9 mouse cellular contexts compared by ENCODE assay signal in genomic region chr17:31728968-31729501, GRCm38 (mm10). TPM values are rescaled to one million over a fixed set of nuclear protein-coding genes. Genes with fewer than 3 reads are reported as not detected.
DNase-seq lines count a peak whose midpoint lies in the region; ATAC-seq and TF ChIP-seq lines count a peak whose summit lies in the region.
"Had no signal": no experiment of that assay in that cellular context is flagged by ENCODE, and none has a peak within 500 bp of the region (broad histone marks: within the 10 kb centered on the region; RNA-seq: fewer than 3 reads in every experiment).

No protein-coding gene starts in this region.

- H3K36me3 ChIP-seq in ES-Bruce4 (ENCODE audit: control insufficient read depth, insufficient read depth, low read length, poor library complexity, severe bottlenecking) = no peaks in the 10 kb centered on the region
- H3K36me3 ChIP-seq in embryonic facial prominence, embryonic 14.5 days (ENCODE audit: control insufficient read depth, insufficient read depth, low read length) = no peaks in the 10 kb centered on the region
- no peaks in the 10 kb centered on the region for H3K36me3 ChIP-seq in hindbrain, embryonic 15.5 days
- H3K36me3 ChIP-seq in liver, embryonic 14.5 days (replicated peaks; ENCODE audit: control insufficient read depth, insufficient read depth, low read depth) = no peaks in the 10 kb centered on the region
- H3K36me3 ChIP-seq in stomach, embryonic 15.5 days = no peaks in the 10 kb centered on the region

- no peak overlapping the region for H3K4me3 ChIP-seq in gastrocnemius, adult 2 months
- no peak overlapping the region for H3K4me3 ChIP-seq in ES-Bruce4 (ENCODE audit: low read depth, low read length)
- no peak overlapping the region for H3K4me3 ChIP-seq in embryonic facial prominence, embryonic 14.5 days (ENCODE audit: low read depth, low read length)
- no peak overlapping the region for H3K4me3 ChIP-seq in hindbrain, embryonic 15.5 days
- H3K4me3 ChIP-seq in liver, embryonic 14.5 days (ENCODE audit: insufficient read depth in 1 of 2, low read depth in 2 of 2, low read length in 2 of 2) = no peak overlapping the region
- no peak overlapping the region for H3K4me3 ChIP-seq in stomach, embryonic 15.5 days (replicated peaks)
- H3K4me3 ChIP-seq: erythroblast, embryonic 14.5 days had no signal

- peaks cover 17% of the 10 kb centered on the region for H3K4me1 ChIP-seq in ES-Bruce4 (ENCODE audit: control insufficient read depth, insufficient read depth, low read length)
- H3K4me1 ChIP-seq in embryonic facial prominence, embryonic 14.5 days (ENCODE audit: control insufficient read depth, insufficient read depth, low read length) = peaks cover 7% of the 10 kb centered on the region
- H3K4me1 ChIP-seq in hindbrain, embryonic 15.5 days (replicated peaks) = peaks cover 12% of the 10 kb centered on the region; the same call in 1 of the 2 replicates
- no peaks in the 10 kb centered on the region for H3K4me1 ChIP-seq in liver, embryonic 14.5 days (replicated peaks; ENCODE audit: control insufficient read depth in 2 of 2, insufficient read depth in 2 of 2, low read length in 1 of 2)
- peaks cover 7% of the 10 kb centered on the region for H3K4me1 ChIP-seq in stomach, embryonic 15.5 days

- no peak for TF ChIP-seq EP300 in ES-Bruce4 (IDR thresholded peaks at IDR 0.05; ENCODE audit: insufficient read depth, low read depth, low read length)
- TF ChIP-seq EP300 in liver, embryonic 14.5 days (IDR thresholded peaks at IDR 0.05; ENCODE audit: low read depth) = no peak

- TF ChIP-seq CTCF in gastrocnemius, adult 2 months (IDR thresholded peaks at IDR 0.05) = peak; percentile 20; the same call in 1 of the 2 replicates
- peak; percentile 33 for TF ChIP-seq CTCF in ES-Bruce4 (IDR thresholded peaks at IDR 0.05; ENCODE audit: low read depth, low read length)
- peak; percentile 29; the same call in 1 of the 2 replicates for TF ChIP-seq CTCF in liver, embryonic 14.5 days (IDR thresholded peaks at IDR 0.05; ENCODE audit: low read depth)

- peak; percentile 80 for ATAC-seq in embryonic facial prominence, embryonic 14.5 days (ENCODE audit: low read depth)
- peak; percentile 75; the same call in 1 of the 2 replicates for ATAC-seq in hindbrain, embryonic 15.5 days (ENCODE audit: low FRiP score, low read depth)
- no peak for ATAC-seq in liver, embryonic 14.5 days (ENCODE audit: insufficient read depth)
- peak; percentile 67; the same call in 1 of the 2 replicates for ATAC-seq in stomach, embryonic 15.5 days (ENCODE audit: insufficient read depth, low FRiP score, low read depth)

- no peaks in the 10 kb centered on the region for H3K27me3 ChIP-seq in ES-Bruce4 (ENCODE audit: control insufficient read depth, insufficient read depth, low read length, poor library complexity, severe bottlenecking)
- H3K27me3 ChIP-seq in embryonic facial prominence, embryonic 14.5 days (replicated peaks; ENCODE audit: control insufficient read depth, insufficient read depth, low read length) = no peaks in the 10 kb centered on the region
- H3K27me3 ChIP-seq in hindbrain, embryonic 15.5 days = no peaks in the 10 kb centered on the region
- no peaks in the 10 kb centered on the region for H3K27me3 ChIP-seq in liver, embryonic 14.5 days (ENCODE audit: control insufficient read depth, insufficient read depth, low read length)
- H3K27me3 ChIP-seq in stomach, embryonic 15.5 days (replicated peaks) = no peaks in the 10 kb centered on the region

- TF ChIP-seq POLR2A in ES-Bruce4 (IDR thresholded peaks at IDR 0.05; ENCODE audit: insufficient read depth, low read length) = no peak

- no peak overlapping the region for H3K9ac ChIP-seq in ES-Bruce4 (ENCODE audit: low read depth, poor library complexity, severe bottlenecking)
- H3K9ac ChIP-seq in embryonic facial prominence, embryonic 14.5 days (ENCODE audit: low read depth, low read length) = no peak overlapping the region
- H3K9ac ChIP-seq in hindbrain, embryonic 15.5 days = no peak overlapping the region
- no peak overlapping the region for H3K9ac ChIP-seq in liver, embryonic 14.5 days (replicated peaks)
- no peak overlapping the region for H3K9ac ChIP-seq in stomach, embryonic 15.5 days

- H3K9me3 ChIP-seq in ES-Bruce4 (replicated peaks; ENCODE audit: control insufficient read depth, insufficient read depth, low read length, poor library complexity, severe bottlenecking) = no peaks in the 10 kb centered on the region
- no peaks in the 10 kb centered on the region for H3K9me3 ChIP-seq in embryonic facial prominence, embryonic 14.5 days (ENCODE audit: control insufficient read depth, low read length)
- no peaks in the 10 kb centered on the region for H3K9me3 ChIP-seq in hindbrain, embryonic 15.5 days
- no peaks in the 10 kb centered on the region for H3K9me3 ChIP-seq in liver, embryonic 14.5 days (ENCODE audit: control insufficient read depth, low read length)
- no peaks in the 10 kb centered on the region for H3K9me3 ChIP-seq in stomach, embryonic 15.5 days

- no peak overlapping the region for H3K4me2 ChIP-seq in embryonic facial prominence, embryonic 14.5 days (ENCODE audit: low read depth, low read length)
- H3K4me2 ChIP-seq in hindbrain, embryonic 15.5 days = no peak overlapping the region
- no peak overlapping the region for H3K4me2 ChIP-seq in liver, embryonic 14.5 days (ENCODE audit: low read depth)
- H3K4me2 ChIP-seq in stomach, embryonic 15.5 days = no peak overlapping the region

- DNase-seq in gastrocnemius, adult 2 months = no peak
- DNase-seq in gastrocnemius, postnatal 10 days = no peak
- peak; percentile 86 for DNase-seq in embryonic facial prominence, embryonic 14.5 days (ENCODE audit: low spot score)
- no peak for DNase-seq in liver, embryonic 14.5 days (ENCODE audit: low read depth in 3 of 3, low spot score in 3 of 3)
- no peak for DNase-seq in left cerebral cortex, postnatal 36 days (ENCODE audit: low spot score in 2 of 2)

- H3K27ac ChIP-seq in gastrocnemius, adult 2 months = no peak overlapping the region
- H3K27ac ChIP-seq in ES-Bruce4 (ENCODE audit: insufficient read depth, low read length) = no peak overlapping the region
- H3K27ac ChIP-seq in embryonic facial prominence, embryonic 14.5 days (replicated peaks; ENCODE audit: low read depth, low read length) = no peak overlapping the region
- H3K27ac ChIP-seq in hindbrain, embryonic 15.5 days (replicated peaks) = no peak overlapping the region
- no peak overlapping the region for H3K27ac ChIP-seq in liver, embryonic 14.5 days
- H3K27ac ChIP-seq in stomach, embryonic 15.5 days = peak overlapping the region; percentile 48; the same call in 1 of the 2 replicates

- 67% methylated on average over 7 of the region's 7 CpGs for WGBS in embryonic facial prominence, embryonic 14.5 days
- WGBS in hindbrain, embryonic 15.5 days = 61% methylated on average over 7 of the region's 7 CpGs
- WGBS in liver, embryonic 14.5 days (ENCODE audit: insufficient replicate concordance) = 65% methylated on average over 7 of the region's 7 CpGs
- WGBS in stomach, embryonic 15.5 days = 64% methylated on average over 7 of the region's 7 CpGs

- intact Hi-C loops in gastrocnemius, adult 2 months (cut with DNase I) = no loop called here
- intact Hi-C loops in left cerebral cortex, postnatal 36 days (cut with DNase I) = no loop called here

RNA-seq across cellular contexts. Expression of gene Cryaa, which starts 51.4 kb away (rescaled TPM):
- not detected for total RNA-seq in gastrocnemius, adult 2 months (2021)
- total RNA-seq in gastrocnemius, postnatal 10 days (2021) = not detected
- not detected in 2 replicates for polyA plus RNA-seq in ES-Bruce4 (2011; ENCODE audit: insufficient read depth, insufficient read length, low read depth, missing spikeins)
- polyA plus RNA-seq in embryonic facial prominence, embryonic 14.5 days (2014; fragmentation: Nextera tagmentation; extraction: Ambion mirVana) = 0.41 and 0.89 TPM in 2 replicates
- 0.49 and 0.50 TPM in 2 replicates for polyA plus RNA-seq in hindbrain, embryonic 15.5 days (2015; fragmentation: Nextera tagmentation; extraction: Ambion mirVana)
- polyA plus RNA-seq in liver, embryonic 14.5 days (2012; rRNA removed) = not detected in 2 replicates
- polyA plus RNA-seq in liver, embryonic 14.5 days (2014; fragmentation: Nextera tagmentation; extraction: Ambion mirVana) = not detected in 2 replicates
- 0.21 TPM in 1 of 2 replicates, not detected in the other for polyA plus RNA-seq in stomach, embryonic 15.5 days (2015; fragmentation: Nextera tagmentation; extraction: Ambion mirVana)
- total RNA-seq in left cerebral cortex, postnatal 36 days (2021) = not detected
- polyA plus RNA-seq: erythroblast, embryonic 14.5 days had no signal
